Mouse (Mus musculus): ENCODE data around the gene Rad23a.
"Not testable (repeated sequence)": the region's sequence is repeated elsewhere in the genome, so short reads cannot be mapped to it uniquely, and the experiment has no call there.

Rad23a gene

GRCm38 (mm10) chr8:84839875-84840247 is 604 bp downstream of the Rad23a start:
- no peak for DNase-seq

DNA sequence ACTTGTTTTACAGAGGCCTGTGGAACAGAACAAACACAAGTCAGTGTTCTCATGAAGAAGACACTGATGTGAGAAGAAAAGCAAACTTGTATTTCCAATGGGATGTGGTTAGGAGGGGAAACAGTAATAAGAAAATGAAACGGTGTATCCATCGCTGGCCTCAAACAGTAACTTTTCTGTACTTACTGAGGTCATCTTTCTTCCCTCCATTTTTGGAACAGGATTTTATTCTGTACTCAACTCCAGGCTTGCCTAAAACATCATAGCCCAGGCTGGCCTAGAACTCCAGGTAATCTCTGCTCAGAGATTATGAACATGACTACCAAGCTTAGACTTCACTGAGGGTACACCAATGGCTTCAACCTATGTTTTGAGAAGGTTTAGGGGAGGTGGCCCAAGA is 1.1 kb downstream of the Rad23a start:
- DNase-seq = no peak

- no peak for DNase-seq
These were observed 2.0 kb downstream of the Rad23a start for GRCm38 (mm10) chr8:84838513-84838912.

- peak in 1 of 2 experiments; percentile 26 for DNase-seq
These were observed 2.5 kb downstream of the Rad23a start for GRCm38 (mm10) chr8:84837912-84838470.

DNA sequence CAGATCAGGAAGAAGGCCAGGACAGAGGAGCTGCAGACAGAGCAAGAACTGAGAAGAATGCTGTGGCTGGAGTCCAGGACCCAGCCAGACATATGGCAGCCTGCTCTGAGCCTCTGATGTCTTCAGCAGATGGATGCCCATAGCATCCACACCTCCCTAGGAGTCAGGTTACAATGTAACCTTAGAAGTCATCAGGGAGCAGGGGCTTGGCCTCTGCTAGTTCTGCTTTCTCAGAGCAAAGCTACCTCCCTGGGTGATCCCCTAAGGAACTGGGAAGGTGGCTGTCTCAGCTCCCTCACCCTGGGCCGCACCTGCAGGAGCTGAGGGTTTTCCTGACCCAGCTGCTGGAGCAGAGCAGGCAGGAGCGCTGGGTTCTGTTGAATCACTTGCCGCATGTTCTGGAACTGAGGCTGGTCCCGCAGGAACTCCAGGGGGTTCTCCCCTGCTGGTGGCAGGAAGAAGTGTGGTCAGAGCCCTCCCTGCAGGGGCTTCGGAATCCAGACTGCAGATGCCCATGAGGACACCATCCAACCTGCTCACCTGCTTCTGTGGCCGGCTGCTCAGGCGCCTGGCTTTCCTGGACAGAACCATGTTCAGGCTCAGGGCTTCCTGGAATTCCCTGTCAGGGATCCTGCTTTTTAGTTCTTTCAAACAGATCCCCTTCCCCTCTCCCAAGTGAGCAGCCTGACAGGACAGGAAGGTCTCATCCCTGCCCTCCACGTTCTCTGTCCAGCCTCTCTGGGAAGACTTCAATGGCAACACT is 3.1 kb downstream of the Rad23a start:
- DNase-seq = peak; percentile 66 to 75

DNA sequence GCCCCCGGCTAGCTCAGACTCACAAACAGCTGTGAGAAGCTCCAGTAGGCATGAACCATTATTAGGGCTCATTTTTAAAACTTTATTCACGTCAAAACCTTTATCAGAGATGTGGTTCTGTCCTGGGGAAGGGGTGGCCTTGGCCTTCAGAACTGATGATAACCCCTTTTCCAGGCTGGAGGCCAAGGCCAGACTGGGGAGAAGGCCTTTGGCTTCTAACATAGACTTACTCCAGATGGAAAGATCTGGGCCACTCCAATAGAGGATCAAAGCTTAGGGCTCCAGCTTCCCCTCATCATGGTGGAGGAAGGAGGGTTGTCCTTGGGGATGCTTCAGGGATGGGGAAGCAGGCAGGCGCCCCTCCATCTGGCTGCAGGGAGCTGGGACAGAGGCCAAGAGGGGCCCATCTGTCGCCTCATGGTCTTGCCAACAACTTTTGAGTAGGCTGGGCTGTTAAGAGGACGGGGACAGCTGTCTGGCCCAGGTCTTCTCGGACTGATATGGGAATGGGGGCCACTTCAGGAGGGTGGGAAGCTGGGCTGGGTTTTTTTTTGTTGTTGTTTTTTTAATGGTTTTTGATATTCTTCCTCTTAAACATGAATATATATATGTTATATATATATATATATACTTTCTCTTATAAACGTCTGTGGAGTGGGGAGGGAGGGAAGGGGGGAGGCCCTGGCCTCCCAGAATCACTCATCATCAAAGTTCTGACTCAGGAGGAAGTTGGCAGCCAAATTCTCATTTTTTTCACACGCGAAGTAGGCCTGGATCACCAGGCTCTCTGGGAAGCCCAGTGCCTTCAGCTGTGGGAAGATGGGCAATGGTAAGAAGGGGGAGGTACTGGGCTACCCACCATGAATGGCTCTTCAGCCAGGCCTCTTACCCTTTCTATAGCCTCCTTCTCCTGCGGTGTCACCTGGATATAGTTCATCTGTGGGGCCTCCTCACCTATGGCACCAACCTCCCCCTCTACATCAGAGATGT is 5.3 kb downstream of the Rad23a start:
- DNase-seq = peak; percentile 91 to 93

GRCm38 (mm10) chr8:84834002-84834865 is 6.2 kb downstream of the Rad23a start:
- peak in 1 of 2 experiments; percentile 57 for DNase-seq

DNA sequence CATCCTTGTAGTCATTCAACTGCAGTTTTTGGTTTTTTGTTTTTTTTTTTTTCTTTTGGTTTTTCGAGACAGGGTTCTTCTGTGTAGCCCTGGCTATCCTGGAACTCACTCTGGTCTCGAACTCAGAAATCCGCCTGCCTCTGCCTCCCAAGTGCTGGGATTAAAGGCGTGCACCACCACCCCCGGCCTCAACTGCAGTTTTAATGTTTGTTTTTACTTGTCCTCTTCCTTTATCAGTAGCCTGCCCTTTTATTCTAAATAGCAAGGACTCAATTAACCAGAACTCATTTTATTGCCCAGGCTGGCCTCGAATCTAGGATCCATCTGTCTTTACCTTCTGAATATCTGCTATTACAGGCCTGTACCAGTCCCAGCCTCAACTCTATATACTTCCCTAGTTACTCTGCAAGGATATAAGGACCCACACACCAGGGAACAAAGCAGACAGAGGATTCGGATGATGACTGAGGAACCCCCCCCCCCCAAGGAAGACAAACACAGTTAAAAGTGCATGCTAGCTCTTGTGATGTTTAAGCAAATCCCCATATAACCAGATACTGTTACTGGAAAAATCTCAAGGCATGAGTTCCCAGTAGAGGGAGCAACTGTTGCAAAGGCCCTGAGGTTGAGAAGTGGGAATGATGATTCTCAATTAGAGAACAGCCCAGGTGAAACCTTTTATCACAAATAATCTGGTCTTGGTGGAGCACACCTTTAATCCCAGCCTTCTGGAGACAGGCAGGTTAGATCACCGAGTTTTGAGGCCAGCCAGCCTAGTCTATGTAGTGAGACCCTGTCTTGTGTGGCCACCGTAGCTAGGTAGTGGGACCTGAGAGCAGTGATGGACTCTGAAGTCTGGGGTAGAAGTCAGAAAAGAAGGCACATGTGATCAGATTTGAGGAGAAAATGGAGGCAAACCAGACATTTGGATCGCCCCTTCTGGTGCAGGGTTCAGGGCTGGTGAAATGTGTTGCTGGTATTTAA is 7.4 kb downstream of the Rad23a start:
- peak; percentile 8 to 19 for DNase-seq

DNA sequence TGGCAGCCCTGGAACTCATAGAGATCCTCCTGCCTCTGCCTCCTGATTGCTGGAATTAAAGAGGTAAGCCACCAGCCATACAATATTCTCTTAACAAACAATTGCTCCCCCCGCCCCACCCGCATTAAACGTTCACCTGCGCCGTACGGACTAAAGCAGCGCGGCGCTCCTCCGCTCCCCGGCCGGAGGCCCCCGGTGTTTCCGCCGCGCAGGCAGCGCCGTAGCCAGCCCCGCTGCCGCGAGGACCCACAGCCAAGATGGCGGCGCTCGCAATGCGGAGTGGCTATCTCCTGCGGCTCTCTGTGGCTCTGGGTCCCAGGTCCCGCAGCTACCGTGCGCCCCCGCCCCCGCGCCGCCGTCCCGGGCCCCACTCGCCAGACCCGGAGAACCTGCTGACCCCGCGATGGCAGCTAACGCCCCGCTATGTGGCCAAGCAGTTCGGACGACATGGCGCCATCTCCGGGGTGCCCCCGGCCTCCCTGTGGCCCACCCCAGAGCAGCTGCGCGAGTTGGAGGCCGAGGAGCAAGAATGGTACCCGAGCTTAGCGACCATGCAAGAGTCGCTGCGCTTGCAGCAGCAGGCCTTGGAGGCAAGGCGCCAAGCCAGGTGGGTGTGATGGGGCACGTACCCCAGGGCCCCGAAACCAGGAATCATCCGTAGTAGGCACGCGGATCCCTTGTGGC is 8.3 kb downstream of the Rad23a start:
- peak; percentile 90 to 92 for DNase-seq

GRCm38 (mm10) chr8:84831490-84831889 is 9.0 kb downstream of the Rad23a start, which contains the start of gene Gadd45gip1:
TSS of gene Gadd45gip1 (plus strand) at chr8:84831522.
- peak in 1 of 2 experiments; percentile 51 for DNase-seq

- not testable (repeated sequence) for DNase-seq
These were observed 13.9 kb downstream of the Rad23a start for GRCm38 (mm10) chr8:84826518-84826917.

- no peak for DNase-seq
These were observed 14.8 kb downstream of the Rad23a start for GRCm38 (mm10) chr8:84825636-84826035.

- DNase-seq = peak; percentile 83 to 88
These were observed 16.8 kb downstream of the Rad23a start for GRCm38 (mm10) chr8:84823653-84824052.

- DNase-seq = no peak
These were observed 17.7 kb downstream of the Rad23a start, which contains the start of gene Dand5 for GRCm38 (mm10) chr8:84822723-84823122. TSS of gene Dand5 (minus strand) at chr8:84822823.

DNA sequence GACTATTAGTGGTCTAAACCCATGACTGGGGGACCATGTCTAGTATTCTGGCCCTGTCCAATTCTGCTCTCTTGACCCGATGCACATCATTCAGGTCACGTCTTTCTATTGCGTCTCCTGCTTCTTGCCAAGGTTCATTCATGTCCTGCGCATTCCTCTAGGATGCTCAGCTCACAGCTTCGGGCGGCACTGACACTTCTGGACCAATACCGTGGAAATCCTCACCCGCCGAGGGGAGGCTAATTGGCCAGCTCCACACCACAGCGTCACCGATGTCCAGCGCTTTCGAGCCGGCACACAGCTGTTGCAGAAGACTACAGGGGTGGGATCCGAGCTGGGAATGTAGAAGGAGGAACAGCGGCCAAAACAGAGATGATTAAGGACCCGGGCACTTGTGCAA is 24.3 kb downstream of the Rad23a start:
- peak in 1 of 2 experiments; percentile 32 for DNase-seq

- DNase-seq = peak; percentile 98 to 99
These were observed 24.9 kb downstream of the Rad23a start for GRCm38 (mm10) chr8:84815547-84815946.

DNA sequence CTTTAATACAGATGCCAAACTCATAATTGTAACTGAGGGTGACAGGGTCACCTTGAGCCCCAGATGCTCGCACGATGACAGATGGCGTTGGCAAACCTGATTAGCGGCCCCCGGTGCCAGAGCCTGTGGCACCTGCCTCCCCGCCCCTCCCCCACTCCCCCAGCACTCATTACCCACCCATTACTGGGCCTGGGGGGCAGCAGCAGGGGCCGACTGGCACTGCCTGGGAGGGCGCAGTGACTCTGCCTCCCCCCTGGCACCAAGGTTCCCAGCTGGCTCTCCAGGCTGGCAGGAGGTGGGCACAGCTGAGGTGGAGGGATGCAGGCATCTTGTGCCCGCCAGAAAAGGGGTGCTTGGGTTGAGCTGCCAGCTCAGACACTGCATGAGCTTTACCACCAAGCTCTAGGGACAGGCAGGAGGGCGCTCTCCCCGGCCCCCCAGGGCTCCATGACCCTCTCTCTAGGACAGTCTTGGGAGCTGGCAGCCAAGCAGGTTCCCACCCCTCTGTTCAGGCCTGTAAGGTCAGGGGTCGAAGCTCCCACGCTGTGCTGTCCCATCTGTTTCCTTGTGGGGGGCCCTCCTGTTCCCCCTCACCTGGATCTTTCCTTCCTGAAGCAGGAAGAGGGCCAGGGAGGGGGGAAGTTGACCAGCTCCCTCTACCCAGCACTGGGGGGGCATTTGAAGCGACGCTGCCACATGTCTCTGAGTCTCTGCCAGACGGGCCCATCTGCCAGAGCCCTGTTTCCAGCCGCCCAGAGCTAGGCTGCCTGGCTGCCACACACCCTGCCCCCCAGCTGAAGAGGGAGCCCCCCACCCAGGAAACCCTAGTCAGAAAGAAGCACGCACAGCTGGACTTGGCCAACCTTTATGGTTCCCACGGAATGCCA is 25.7 kb downstream of the Rad23a start:
- peak; percentile 65 to 76 for DNase-seq

DNA sequence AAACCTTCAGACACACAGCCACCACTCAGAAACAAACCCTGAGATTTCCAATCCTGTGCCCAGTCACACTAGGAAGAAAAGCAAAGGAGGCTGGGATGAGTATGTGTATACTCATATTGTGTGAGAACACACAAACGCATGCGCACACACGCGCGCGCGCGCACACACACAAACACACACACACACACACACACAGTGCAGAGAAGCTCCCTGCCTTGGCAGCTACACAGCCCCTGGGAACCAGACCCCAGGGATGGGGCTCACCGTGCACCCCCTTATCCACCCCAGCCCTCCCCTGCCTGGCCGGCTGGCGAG is 26.3 kb downstream of the Rad23a start:
- DNase-seq = no peak

DNA sequence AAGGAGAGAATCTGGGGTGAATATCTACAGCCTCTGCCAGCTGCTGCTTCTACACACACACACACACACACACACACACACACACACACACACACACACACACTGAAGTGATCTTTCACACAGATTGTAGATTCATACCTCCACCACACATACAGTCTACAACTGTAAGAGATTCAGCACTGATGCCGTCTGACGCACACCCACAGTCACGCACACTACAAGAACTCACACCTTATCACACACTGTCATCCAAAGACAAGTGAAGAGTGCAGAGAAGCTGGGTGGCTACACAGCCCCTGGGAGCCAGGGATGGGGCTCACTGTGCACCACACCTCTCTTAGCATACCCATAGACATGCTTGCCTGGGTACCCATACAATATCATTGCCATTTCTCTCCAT is 26.6 kb downstream of the Rad23a start:
- DNase-seq = peak in 1 of 2 experiments; percentile 27

Data from cerebellum, postnatal 25 days (tissue).